Mouse (Mus musculus) E14TG2a.4 (cell line): ENCODE measurements around the gene Arvcf.

ENCODE experiments used
- H3K27me3 ChIP-seq: 2 replicates; pipeline ENCODE4 v1.6.1; 2014; ENCODE audit warnings: low read length, control low read depth; ENCODE audit not compliant: insufficient read depth
- H3K36me3 ChIP-seq: 2 replicates; pipeline ENCODE4 v1.6.1; 2014; ENCODE audit warnings: low read length, control low read depth; ENCODE audit not compliant: insufficient read depth
- H3K4me1 ChIP-seq: replicated peaks from 2 replicates; pipeline ENCODE4 v1.6.1; 2014; ENCODE audit warnings: low read depth, low read length, control low read depth
- H3K4me3 ChIP-seq: replicated peaks from 2 replicates; pipeline ENCODE4 v1.5.1; 2014; ENCODE audit warnings: mild to moderate bottlenecking, low read length
- H3K9me3 ChIP-seq: 2 replicates; pipeline ENCODE4 v1.6.1; 2014; ENCODE audit warnings: low read length, control low read depth
- CTCF ChIP-seq: conservative IDR thresholded peaks from 2 replicates; pipeline ENCODE4 v1.5.1; 2014; ENCODE audit warnings: low read length
- NANOG ChIP-seq: IDR thresholded peaks from 2 replicates; pipeline ENCODE4 v1.6.1; 2014; ENCODE audit warnings: borderline replicate concordance, low read length, mixed read lengths
- POU5F1 ChIP-seq: IDR thresholded peaks from 2 replicates; pipeline ENCODE4 v1.6.1; 2014; ENCODE audit warnings: low read length, borderline replicate concordance

The Arvcf gene

GRCm38 (mm10) chr16:18381621-18382258 lies 33.8 kb downstream of the Arvcf start:
- TF ChIP-seq NANOG (no peak), POU5F1 (no peak), CTCF (no peak)
- H3K36me3 ChIP-seq: no peaks in the 10 kb centered on the region
- H3K4me1 ChIP-seq: peaks cover 77% of the 10 kb centered on the region
- H3K27me3 ChIP-seq: no peaks in the 10 kb centered on the region
- H3K9me3 ChIP-seq: no peaks in the 10 kb centered on the region
- H3K4me3 ChIP-seq: no peak overlapping the region

GRCm38 (mm10) chr16:18383045-18383726 lies 35.2 kb downstream of the Arvcf start:
- TF ChIP-seq NANOG: no peak
- TF ChIP-seq POU5F1: no peak
- no peak for TF ChIP-seq CTCF
- H3K4me1 ChIP-seq: peaks cover 81% of the 10 kb centered on the region
- no peaks in the 10 kb centered on the region for H3K9me3 ChIP-seq

GRCm38 (mm10) chr16:18383756-18384155 lies 35.8 kb downstream of the Arvcf start:
- no peaks in the 10 kb centered on the region for H3K9me3 ChIP-seq
- H3K36me3 ChIP-seq: no peaks in the 10 kb centered on the region
- peaks cover 87% of the 10 kb centered on the region for H3K4me1 ChIP-seq
- no peak for TF ChIP-seq POU5F1
- H3K27me3 ChIP-seq: no peaks in the 10 kb centered on the region
- H3K4me3 ChIP-seq: peak overlapping the region; percentile 17; the same call in 1 of the 2 replicates

More at GRCm38 (mm10) chr16:18383045-18383726, 35.2 kb downstream of the Arvcf start:
- Histone ChIP-seq H3K4me3 (no peak overlapping the region), H3K27me3 (no peaks in the 10 kb centered on the region), H3K36me3 (no peaks in the 10 kb centered on the region)

- H3K4me1 ChIP-seq: peaks cover 91% of the 10 kb centered on the region
- no peaks in the 10 kb centered on the region for H3K9me3 ChIP-seq
- TF ChIP-seq CTCF: no peak
- no peak for TF ChIP-seq NANOG
- TF ChIP-seq POU5F1: no peak
- H3K36me3 ChIP-seq: no peaks in the 10 kb centered on the region
- peak overlapping the region; percentile 17; the same call in 1 of the 2 replicates for H3K4me3 ChIP-seq
- no peaks in the 10 kb centered on the region for H3K27me3 ChIP-seq
Measured at GRCm38 (mm10) chr16:18384211-18384610, 36.2 kb downstream of the Arvcf start.

GRCm38 (mm10) chr16:18384659-18385058 lies 36.7 kb downstream of the Arvcf start:
- no peak for TF ChIP-seq NANOG
- TF ChIP-seq CTCF: no peak
- TF ChIP-seq POU5F1: no peak
- H3K36me3 ChIP-seq: no peaks in the 10 kb centered on the region
- no peaks in the 10 kb centered on the region for H3K27me3 ChIP-seq
- no peaks in the 10 kb centered on the region for H3K9me3 ChIP-seq
- H3K4me3 ChIP-seq: 0 out of 2 replicates have a peak overlapping the region, but pooled peaks have one; percentile 17
- peaks cover 96% of the 10 kb centered on the region for H3K4me1 ChIP-seq

GRCm38 (mm10) chr16:18385411-18385810 lies 37.4 kb downstream of the Arvcf start:
- Histone ChIP-seq H3K36me3 (no peaks in the 10 kb centered on the region), H3K4me3 (no peak overlapping the region), H3K9me3 (no peaks in the 10 kb centered on the region), H3K4me1 (peaks cover 99% of the 10 kb centered on the region), H3K27me3 (no peaks in the 10 kb centered on the region; the same call in 1 of the 2 replicates)
- TF ChIP-seq NANOG (no peak), CTCF (no peak), POU5F1 (no peak)

GRCm38 (mm10) chr16:18386451-18386850 lies 38.5 kb downstream of the Arvcf start:
- no peak for TF ChIP-seq NANOG
- no peak for TF ChIP-seq CTCF
- no peak for TF ChIP-seq POU5F1

GRCm38 (mm10) chr16:18386972-18387371 lies 39.0 kb downstream of the Arvcf start:
- peak; percentile 21; the same call in 1 of the 2 replicates for TF ChIP-seq NANOG
- TF ChIP-seq POU5F1: peak; percentile 57; the same call in 1 of the 2 replicates
- no peak for TF ChIP-seq CTCF
- Histone ChIP-seq H3K9me3 (no peaks in the 10 kb centered on the region), H3K4me3 (0 out of 2 replicates have a peak overlapping the region, but pooled peaks have one; percentile 1), H3K4me1 (peaks cover 99% of the 10 kb centered on the region), H3K36me3 (no peaks in the 10 kb centered on the region), H3K27me3 (no peaks in the 10 kb centered on the region; the same call in 1 of the 2 replicates)

More at GRCm38 (mm10) chr16:18386451-18386850, 38.5 kb downstream of the Arvcf start:
- H3K9me3 ChIP-seq: no peaks in the 10 kb centered on the region
- peaks cover 99% of the 10 kb centered on the region for H3K4me1 ChIP-seq
- H3K4me3 ChIP-seq: no peak overlapping the region
- H3K27me3 ChIP-seq: no peaks in the 10 kb centered on the region; the same call in 1 of the 2 replicates
- no peaks in the 10 kb centered on the region for H3K36me3 ChIP-seq
